Mouse (Mus musculus) adrenal gland, adult 2 months (tissue): ENCODE measurements around the gene Grip1. TPM values are rescaled to one million over a fixed set of nuclear protein-coding genes. Genes with fewer than 3 reads are reported as not detected.

Experiments
- DNase-seq: peaks from one replicate; pipeline ENCODE4 v3.0.0; 2021
- polyA plus RNA-seq: library from polyadenylated mRNA; depleted of rRNA; stranded (reverse); fragments of >200 nt; gene quantifications from 2 replicates; pipeline ENCODE4 v1.2.3, GENCODE M21; 2012; rRNA removed
- total RNA-seq, 2 experiments: library from RNA; stranded (reverse); gene quantifications; 2 replicates each; pipeline ENCODE4 v1.2.3; 2021

The Grip1 gene
- total and polyA plus RNA-seq, 3 experiments, result 0.17 to 0.55 (median 0.43) TPM

DNA sequence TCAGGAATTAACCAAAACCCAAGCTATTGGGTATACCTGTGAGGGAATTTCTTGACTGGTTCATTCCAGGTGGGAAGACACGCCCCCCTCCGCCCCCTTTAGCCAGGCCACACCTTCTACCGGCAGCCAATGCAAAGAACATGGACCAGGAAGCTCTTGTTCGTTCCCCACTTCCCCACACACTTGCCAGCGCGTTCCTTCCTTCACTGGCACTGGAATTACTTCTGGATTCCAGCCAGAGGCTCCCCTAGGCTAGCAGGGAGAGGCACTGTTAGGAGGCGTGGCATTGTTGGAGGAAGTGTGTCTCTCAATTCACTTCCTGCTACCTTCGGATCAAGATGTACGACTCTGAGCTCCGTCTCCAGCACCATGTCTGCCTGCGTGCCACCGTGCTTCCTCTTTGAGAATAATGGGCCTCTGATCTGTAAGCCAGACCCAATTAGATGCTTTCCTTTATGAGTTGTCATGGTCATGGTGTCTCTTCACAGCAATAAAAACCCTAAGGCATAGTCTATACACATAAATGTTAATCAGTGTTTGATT is 682.5 kb downstream of the Grip1 start:
- no peak for DNase-seq

Other genes with a start within 250 kb of the Grip1 start
- 10 to 100 TPM; 79.5 to 84.2 TPM for gene Cand1, start 213.8 kb upstream of the Grip1 start, total RNA-seq
- gene Cand1, start 213.8 kb upstream of the Grip1 start, polyA plus RNA-seq, result 9.3 and 18.5 TPM in 2 replicates